Mouse (Mus musculus) erythroblast, embryonic 14.5 days (primary cell): ENCODE data around the gene Tbc1d17.

Experiments
- GATA1 ChIP-seq: IDR thresholded peaks from 2 replicates; pipeline ENCODE4 v1.6.1; 2012; ENCODE audit warnings: low read length, inconsistent platforms, mixed read lengths
- TAL1 ChIP-seq: IDR thresholded peaks from 3 replicates; pipeline ENCODE4 v1.6.1; 2012; ENCODE audit warnings: low read length, inconsistent platforms, mixed read lengths

GRCm38 (mm10) chr7:44869697-44870528 lies 21.0 kb upstream of the Tbc1d17 start, which contains the start of gene Ptov1:
- TF ChIP-seq TAL1 (no peak), GATA1 (no peak)
